Mouse (Mus musculus) E14TG2a.4 (cell line): Measurements from ENCODE around the gene Gpc6.

ENCODE experiments used
- CTCF ChIP-seq: conservative IDR thresholded peaks from 2 replicates; pipeline ENCODE4 v1.5.1; 2014; ENCODE audit warnings: low read length
- NANOG ChIP-seq: IDR thresholded peaks from 2 replicates; pipeline ENCODE4 v1.6.1; 2014; ENCODE audit warnings: borderline replicate concordance, low read length, mixed read lengths
- POU5F1 ChIP-seq: IDR thresholded peaks from 2 replicates; pipeline ENCODE4 v1.6.1; 2014; ENCODE audit warnings: low read length, borderline replicate concordance

DNA sequence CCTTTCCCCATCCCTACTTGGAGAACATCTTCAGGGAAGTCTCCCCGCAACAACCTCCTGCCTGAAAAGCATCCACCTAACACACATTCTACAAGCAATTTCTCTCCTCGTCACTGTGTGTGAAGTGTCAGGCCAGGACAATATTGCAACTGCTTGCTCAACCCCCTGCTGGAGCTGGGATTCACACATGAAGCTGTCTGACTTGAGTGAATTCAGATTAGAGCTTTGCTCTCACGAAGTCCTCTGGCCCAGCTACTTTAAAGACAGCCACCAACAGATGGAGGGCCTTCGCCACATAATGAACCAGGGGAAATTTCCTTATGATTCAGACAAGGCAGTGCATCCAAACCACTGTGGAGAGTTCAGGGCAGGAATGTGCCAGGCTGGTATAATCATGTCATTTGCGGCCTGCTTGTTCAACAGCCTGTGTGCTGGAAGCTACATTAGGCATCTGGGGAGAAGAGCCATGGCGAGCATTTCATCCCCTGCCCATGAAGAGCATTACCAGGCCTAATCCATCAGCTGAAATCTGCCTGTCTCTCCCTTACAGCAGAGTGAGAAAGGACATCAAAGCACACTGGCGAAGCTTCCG, 858.7 kb downstream of the Gpc6 start:
- TF ChIP-seq CTCF (no peak), NANOG (no peak), POU5F1 (no peak)
